Mouse (Mus musculus) lung, postnatal 0 days (tissue): ENCODE data around the gene Mreg.

Source experiments
- CTCF ChIP-seq: IDR thresholded peaks from 2 replicates; pipeline ENCODE4 v1.5.1; 2016; ENCODE audit warnings: antibody characterized with exemption, mild to moderate bottlenecking
- EP300 ChIP-seq: IDR thresholded peaks from 2 replicates; pipeline ENCODE4 v1.6.1; 2016; ENCODE audit warnings: antibody characterized with exemption, mild to moderate bottlenecking, control low read depth

DNA sequence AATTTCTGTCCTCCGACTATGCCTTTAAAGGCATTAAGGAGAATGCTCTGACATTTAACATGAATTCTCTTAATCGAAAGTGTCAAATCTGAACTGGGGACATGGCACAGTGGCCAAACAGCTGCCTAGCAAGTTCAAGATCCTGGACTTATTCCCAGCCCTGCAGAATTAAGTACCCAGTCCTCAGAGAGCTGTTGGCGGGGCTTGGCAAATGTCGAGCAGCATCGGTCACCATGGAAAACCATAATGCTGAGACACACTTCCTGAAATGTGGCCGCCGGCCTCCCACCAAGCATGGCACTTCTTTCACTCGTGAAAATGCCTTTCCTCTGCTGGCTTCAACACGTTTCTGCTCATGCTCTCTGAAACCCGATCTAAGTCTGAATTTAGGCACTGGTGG, 24.6 kb downstream of the Mreg start:
- TF ChIP-seq CTCF (no peak), EP300 (no peak)
